Mouse (Mus musculus): ENCODE measurements around the gene Ceacam1. TPM values are rescaled to one million over a fixed set of nuclear protein-coding genes. Genes with fewer than 3 reads are reported as not detected.
A peak's percentile ranks its signal among the peaks of the same experiment; 100 is the strongest.
"Not testable (repeated sequence)": the region's sequence is repeated elsewhere in the genome, so short reads cannot be mapped to it uniquely, and the experiment has no call there.

Gene Ceacam1
- polyA plus RNA-seq, 1 experiment from 2014 or later: 0.92 TPM

DNA sequence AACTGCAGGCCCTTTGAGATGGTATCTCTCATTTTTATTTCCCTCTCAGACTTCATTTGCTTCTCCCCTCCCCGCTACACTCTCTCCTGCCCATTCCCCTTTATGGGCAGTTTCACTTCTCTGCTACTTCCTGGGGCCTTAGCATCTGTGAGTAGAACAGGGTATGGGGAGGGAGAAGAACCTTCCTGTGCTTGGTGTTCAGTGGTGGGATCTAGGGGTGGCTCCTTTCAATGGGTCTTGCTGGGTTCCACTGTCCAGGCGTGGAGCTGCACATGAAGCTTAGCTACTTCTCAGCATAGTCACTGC is 41.9 kb downstream of the Ceacam1 start:
- Histone ChIP-seq H3K27me3 (ENCODE audit: insufficient read depth, poor library complexity, severe bottlenecking) (no peaks in the 10 kb centered on the region), H3K27ac (peak overlapping the region; percentile 56; the same call in 1 of the 2 replicates), H3K9me3 (no peaks in the 10 kb centered on the region), H3K4me3 (no peak overlapping the region), H3K36me3 (no peaks in the 10 kb centered on the region), H3K4me1 (replicated peaks) (peaks cover 27% of the 10 kb centered on the region)
- DNase-seq (ENCODE audit: low spot score): no peak
- 87% methylated on average over 2 of the region's 2 CpGs for WGBS

- DNase-seq (ENCODE audit: low spot score): no peak
- Histone ChIP-seq H3K36me3 (no peaks in the 10 kb centered on the region), H3K4me1 (replicated peaks) (peaks cover 27% of the 10 kb centered on the region), H3K4me3 (no peak overlapping the region), H3K27ac (no peak overlapping the region), H3K9me3 (no peaks in the 10 kb centered on the region), H3K27me3 (ENCODE audit: insufficient read depth, poor library complexity, severe bottlenecking) (no peaks in the 10 kb centered on the region)
- WGBS: 88% methylated on average over 10 of the region's 10 CpGs
Measured at GRCm38 (mm10) chr7:25434654-25435545, 42.5 kb downstream of the Ceacam1 start.

- Histone ChIP-seq H3K4me3 (no peak overlapping the region), H3K36me3 (no peaks in the 10 kb centered on the region), H3K27ac (peak overlapping the region; percentile 81), H3K27me3 (ENCODE audit: insufficient read depth, poor library complexity, severe bottlenecking) (no peaks in the 10 kb centered on the region), H3K4me1 (replicated peaks) (peaks cover 27% of the 10 kb centered on the region), H3K9me3 (no peaks in the 10 kb centered on the region)
- WGBS: 91% methylated on average over 9 of the region's 9 CpGs
- DNase-seq (ENCODE audit: low spot score): no peak
Measured at GRCm38 (mm10) chr7:25433781-25434560, 43.4 kb downstream of the Ceacam1 start.

GRCm38 (mm10) chr7:25433007-25433541 is 44.3 kb downstream of the Ceacam1 start:
- Histone ChIP-seq H3K27ac (peak overlapping the region; percentile 81), H3K9me3 (no peaks in the 10 kb centered on the region), H3K36me3 (no peaks in the 10 kb centered on the region), H3K4me3 (no peak overlapping the region), H3K4me1 (replicated peaks) (peaks cover 27% of the 10 kb centered on the region), H3K27me3 (ENCODE audit: insufficient read depth, poor library complexity, severe bottlenecking) (no peaks in the 10 kb centered on the region)
- peak; percentile 23 for DNase-seq (ENCODE audit: low spot score)
- 12% methylated on average over 5 of the region's 5 CpGs for WGBS

GRCm38 (mm10) chr7:25432381-25432780 is 45.0 kb downstream of the Ceacam1 start:
- Histone ChIP-seq H3K9me3 (no peaks in the 10 kb centered on the region), H3K4me3 (no peak overlapping the region), H3K27ac (peak overlapping the region; percentile 81; the same call in 1 of the 2 replicates), H3K27me3 (ENCODE audit: insufficient read depth, poor library complexity, severe bottlenecking) (no peaks in the 10 kb centered on the region), H3K4me1 (replicated peaks) (peaks cover 27% of the 10 kb centered on the region), H3K36me3 (no peaks in the 10 kb centered on the region)
- WGBS: 93% methylated on average over 6 of the region's 6 CpGs
- no peak for DNase-seq (ENCODE audit: low spot score)

- no peaks in the 10 kb centered on the region for H3K36me3 ChIP-seq
- no peak overlapping the region for H3K27ac ChIP-seq
- DNase-seq (ENCODE audit: low spot score): no peak
- peaks cover 22% of the 10 kb centered on the region for H3K4me1 ChIP-seq (replicated peaks)
- H3K4me3 ChIP-seq: no peak overlapping the region
- 83% methylated on average over 4 of the region's 4 CpGs for WGBS
- no peaks in the 10 kb centered on the region for H3K27me3 ChIP-seq (ENCODE audit: insufficient read depth, poor library complexity, severe bottlenecking)
- no peaks in the 10 kb centered on the region for H3K9me3 ChIP-seq
Measured at GRCm38 (mm10) chr7:25429886-25430784, 47.3 kb downstream of the Ceacam1 start.

- DNase-seq (ENCODE audit: low spot score): no peak
- Histone ChIP-seq H3K4me3 (no peak overlapping the region), H3K36me3 (no peaks in the 10 kb centered on the region), H3K27ac (no peak overlapping the region), H3K27me3 (ENCODE audit: insufficient read depth, poor library complexity, severe bottlenecking) (peaks cover 6% of the 10 kb centered on the region; the same call in 1 of the 2 replicates), H3K4me1 (replicated peaks) (peaks cover 7% of the 10 kb centered on the region), H3K9me3 (no peaks in the 10 kb centered on the region)
- WGBS: 90% methylated on average over 3 of the region's 3 CpGs
Measured at GRCm38 (mm10) chr7:25428321-25428720, 49.1 kb downstream of the Ceacam1 start.

- no peak overlapping the region for H3K27ac ChIP-seq
- DNase-seq (ENCODE audit: low spot score): no peak
- no peaks in the 10 kb centered on the region for H3K36me3 ChIP-seq
- no peak overlapping the region for H3K4me3 ChIP-seq
- WGBS: 86% methylated on average over 5 of the region's 5 CpGs
- peaks cover 7% of the 10 kb centered on the region; the same call in 1 of the 2 replicates for H3K4me1 ChIP-seq (replicated peaks)
- H3K27me3 ChIP-seq (ENCODE audit: insufficient read depth, poor library complexity, severe bottlenecking): peaks cover 18% of the 10 kb centered on the region
- H3K9me3 ChIP-seq: no peaks in the 10 kb centered on the region
Measured at GRCm38 (mm10) chr7:25427144-25427543, 50.3 kb downstream of the Ceacam1 start.

GRCm38 (mm10) chr7:25426380-25426779 is 51.0 kb downstream of the Ceacam1 start:
- DNase-seq (ENCODE audit: low spot score); H3K27ac ChIP-seq; H3K4me3 ChIP-seq; H3K9me3 ChIP-seq; H3K4me1 ChIP-seq (replicated peaks); H3K36me3 ChIP-seq: not testable (repeated sequence)
- 88% methylated on average over 4 of the region's 4 CpGs for WGBS
- H3K27me3 ChIP-seq (ENCODE audit: insufficient read depth, poor library complexity, severe bottlenecking): peaks cover 26% of the 10 kb centered on the region

GRCm38 (mm10) chr7:25424429-25424828 is 53.0 kb downstream of the Ceacam1 start:
- H3K4me3 ChIP-seq: no peak overlapping the region
- 36% methylated on average over 4 of the region's 4 CpGs for WGBS
- peaks cover 26% of the 10 kb centered on the region for H3K27me3 ChIP-seq (ENCODE audit: insufficient read depth, poor library complexity, severe bottlenecking)
- no peaks in the 10 kb centered on the region for H3K9me3 ChIP-seq
- no peaks in the 10 kb centered on the region for H3K36me3 ChIP-seq
- no peak overlapping the region for H3K27ac ChIP-seq
- H3K4me1 ChIP-seq (replicated peaks): peaks cover 7% of the 10 kb centered on the region; the same call in 1 of the 2 replicates
- peak; percentile 80 for DNase-seq (ENCODE audit: low spot score)

DNA sequence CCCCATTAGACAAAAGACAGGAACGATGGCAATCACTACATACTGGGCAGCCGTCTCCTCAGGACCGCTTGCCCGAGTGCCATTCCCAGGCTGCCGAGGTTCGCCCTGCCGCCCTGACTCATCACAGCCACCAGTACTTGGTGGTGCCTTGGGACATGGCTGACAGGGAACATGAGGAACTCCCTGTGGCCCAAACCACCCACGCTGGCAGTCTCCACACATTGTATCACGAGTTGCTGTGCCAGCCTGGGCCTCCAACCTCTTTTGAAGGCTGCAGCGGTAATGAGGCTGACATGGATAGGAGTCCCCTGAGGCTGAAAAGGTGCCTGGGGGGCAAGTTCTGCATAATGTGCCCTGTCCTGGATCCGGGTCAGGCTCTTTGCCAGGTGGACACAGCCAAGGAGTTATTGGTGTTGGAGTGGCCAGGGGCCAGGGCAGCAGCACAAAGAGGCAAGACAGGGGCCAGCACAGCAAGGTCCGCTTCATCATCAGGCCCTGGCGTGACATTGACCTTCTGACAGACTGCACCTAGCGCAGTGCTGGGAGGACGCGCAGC is 55.0 kb downstream of the Ceacam1 start:
- H3K27me3 ChIP-seq (ENCODE audit: insufficient read depth, poor library complexity, severe bottlenecking): peaks cover 26% of the 10 kb centered on the region
- no peaks in the 10 kb centered on the region for H3K9me3 ChIP-seq
- peaks cover 7% of the 10 kb centered on the region; the same call in 1 of the 2 replicates for H3K4me1 ChIP-seq (replicated peaks)
- no peaks in the 10 kb centered on the region for H3K36me3 ChIP-seq
- H3K4me3 ChIP-seq: no peak overlapping the region
- H3K27ac ChIP-seq: no peak overlapping the region
- WGBS: 71% methylated on average over 16 of the region's 16 CpGs
- DNase-seq (ENCODE audit: low spot score): no peak

DNA sequence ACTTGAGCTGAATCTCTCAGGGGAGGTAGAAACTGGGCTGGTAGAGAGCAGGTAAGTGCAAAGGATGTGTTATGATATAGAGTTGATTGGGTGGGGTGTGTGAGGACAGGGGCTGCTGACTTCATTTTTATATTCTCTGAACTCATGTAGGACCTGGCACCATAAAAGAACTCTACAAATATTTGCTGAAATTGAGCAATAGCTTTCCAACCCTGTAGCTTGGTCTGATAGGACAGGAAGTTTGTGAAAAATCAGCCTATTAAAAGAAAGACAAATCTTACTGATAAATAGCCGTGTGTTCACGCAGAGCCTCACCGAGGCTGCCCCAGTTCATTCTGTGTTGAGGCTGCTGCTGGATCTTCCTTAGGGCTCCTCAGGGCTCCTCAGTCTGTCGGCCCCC is 57.5 kb downstream of the Ceacam1 start:
- H3K4me1 ChIP-seq (replicated peaks): peaks cover 7% of the 10 kb centered on the region; the same call in 1 of the 2 replicates
- H3K27ac ChIP-seq: no peak overlapping the region
- no peaks in the 10 kb centered on the region for H3K36me3 ChIP-seq
- H3K4me3 ChIP-seq: no peak overlapping the region
- no peaks in the 10 kb centered on the region for H3K9me3 ChIP-seq
- peaks cover 26% of the 10 kb centered on the region for H3K27me3 ChIP-seq (ENCODE audit: insufficient read depth, poor library complexity, severe bottlenecking)
- 93% methylated on average over 4 of the region's 4 CpGs for WGBS
- DNase-seq (ENCODE audit: low spot score): no peak

Data from hindbrain, embryonic 10.5 days (tissue).